Mouse (Mus musculus): Measurements from ENCODE around the gene Cacna1h.
A peak's percentile ranks its signal among the peaks of the same experiment; 100 is the strongest.

Cacna1h gene

DNA sequence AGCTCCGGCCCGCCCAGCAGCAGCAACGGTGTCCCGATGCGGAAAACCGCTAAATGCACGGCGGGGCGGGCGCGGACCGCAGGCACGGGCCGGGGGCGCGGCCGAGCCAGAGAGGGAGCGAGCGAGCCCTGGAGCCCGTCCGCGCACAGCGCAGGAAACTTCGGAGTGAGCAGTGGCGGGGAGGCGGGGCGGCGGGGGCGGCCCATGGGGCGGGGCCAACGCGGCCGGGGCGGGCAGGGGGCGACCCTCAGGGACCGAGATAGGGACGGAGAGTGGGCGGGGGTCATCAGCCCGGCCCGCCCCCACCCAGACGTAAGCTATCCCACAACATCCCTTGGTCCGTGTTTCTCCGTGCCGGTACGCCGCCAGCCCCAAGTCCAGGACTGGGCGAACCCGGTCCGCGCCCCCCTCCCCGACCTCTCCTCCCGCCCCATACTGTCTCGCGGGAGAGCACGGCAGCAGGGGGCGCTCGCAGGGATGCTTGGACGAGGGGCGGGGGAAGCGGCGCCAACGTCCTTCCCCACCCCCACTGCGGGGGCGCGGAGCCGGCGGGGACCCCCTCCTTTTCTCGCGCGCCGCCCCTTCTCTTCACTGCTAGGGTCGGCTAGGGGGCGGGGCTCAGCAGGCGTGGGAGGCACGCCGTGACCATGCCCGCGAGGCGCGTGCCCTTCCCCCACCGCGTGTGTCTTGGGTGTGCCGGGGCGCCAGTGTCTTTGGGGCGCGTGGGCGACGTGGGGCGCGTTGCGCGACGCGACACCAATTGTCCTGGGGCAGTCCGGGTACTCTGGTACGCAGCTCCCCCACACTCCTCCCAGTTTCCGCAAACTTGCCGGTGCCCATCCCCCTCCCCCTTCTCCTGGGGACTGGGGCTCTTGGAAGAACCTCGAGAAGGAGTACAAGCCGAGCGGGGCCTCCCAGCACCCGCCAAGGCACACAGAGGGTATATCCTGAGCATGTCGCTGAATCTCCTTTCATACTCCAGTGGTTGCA is at the start of gene Cacna1h:
Gene Cacna1h, minus strand, starts transcription at position 167 of the 990 bp plus-strand sequence.
- DNase-seq (ENCODE audit: extremely low spot score, low spot score), result peak; percentile 84

DNA sequence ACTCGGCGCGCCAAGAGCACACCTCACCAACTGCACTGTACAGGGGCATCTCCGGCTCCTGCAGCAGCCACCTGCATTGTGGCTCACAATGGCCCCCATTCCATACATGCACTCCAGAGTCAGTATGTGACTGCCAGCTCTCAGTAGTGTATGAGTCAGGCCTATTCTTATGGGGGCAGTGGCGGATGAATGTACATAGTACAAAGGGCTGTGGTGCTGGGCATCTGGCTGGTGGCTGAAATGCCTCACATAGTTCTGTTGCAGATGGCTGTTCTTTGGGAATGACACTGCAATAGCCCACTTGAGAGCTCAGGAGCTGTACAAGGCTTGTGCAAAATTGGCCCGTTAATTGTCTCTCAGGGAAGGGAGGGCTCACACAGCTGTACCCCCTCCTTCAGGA is 48.5 kb upstream of the Cacna1h start:
- DNase-seq (ENCODE audit: extremely low spot score, low spot score), result no peak

DNA sequence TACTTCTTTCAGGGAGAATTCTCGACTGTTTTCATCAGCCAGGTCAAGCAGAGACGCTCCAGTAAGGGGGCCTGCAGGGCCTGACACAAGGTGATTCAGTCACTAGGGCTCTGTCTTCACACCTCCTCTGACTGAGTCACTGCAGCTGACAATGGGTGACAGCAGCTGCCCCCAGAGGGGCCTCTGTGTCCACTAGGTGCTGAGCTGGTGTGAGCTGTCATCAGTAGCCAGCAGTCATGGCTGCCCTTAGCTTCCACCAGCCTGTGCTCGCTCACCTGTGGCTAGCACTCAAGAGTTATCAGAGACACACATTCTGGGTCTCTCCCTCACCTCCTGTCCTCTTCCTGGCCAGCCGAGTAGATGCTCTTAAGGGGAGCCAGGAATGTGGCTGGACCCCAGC is 47.2 kb upstream of the Cacna1h start:
- DNase-seq (ENCODE audit: extremely low spot score, low spot score), result no peak

DNA sequence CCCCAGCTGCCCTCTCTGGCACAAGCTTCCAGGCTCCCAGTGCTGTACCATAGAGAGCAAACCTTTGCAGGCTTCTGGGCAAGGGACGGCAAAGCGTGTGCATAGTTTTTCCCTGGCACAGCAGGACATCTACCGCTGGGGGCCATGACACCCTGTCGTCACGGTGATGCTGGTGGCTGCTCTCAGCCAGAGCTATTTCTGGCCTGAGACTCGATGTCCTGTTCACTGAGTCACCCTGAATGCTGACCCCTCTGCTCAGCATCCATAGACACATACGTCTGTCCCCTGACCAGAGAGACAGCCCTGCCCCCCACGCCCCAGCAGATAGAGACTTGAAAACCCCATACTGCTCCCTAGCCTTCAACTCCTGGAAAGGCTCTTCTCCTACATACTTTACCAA is 46.6 kb upstream of the Cacna1h start:
- no peak for DNase-seq (ENCODE audit: extremely low spot score, low spot score)

DNA sequence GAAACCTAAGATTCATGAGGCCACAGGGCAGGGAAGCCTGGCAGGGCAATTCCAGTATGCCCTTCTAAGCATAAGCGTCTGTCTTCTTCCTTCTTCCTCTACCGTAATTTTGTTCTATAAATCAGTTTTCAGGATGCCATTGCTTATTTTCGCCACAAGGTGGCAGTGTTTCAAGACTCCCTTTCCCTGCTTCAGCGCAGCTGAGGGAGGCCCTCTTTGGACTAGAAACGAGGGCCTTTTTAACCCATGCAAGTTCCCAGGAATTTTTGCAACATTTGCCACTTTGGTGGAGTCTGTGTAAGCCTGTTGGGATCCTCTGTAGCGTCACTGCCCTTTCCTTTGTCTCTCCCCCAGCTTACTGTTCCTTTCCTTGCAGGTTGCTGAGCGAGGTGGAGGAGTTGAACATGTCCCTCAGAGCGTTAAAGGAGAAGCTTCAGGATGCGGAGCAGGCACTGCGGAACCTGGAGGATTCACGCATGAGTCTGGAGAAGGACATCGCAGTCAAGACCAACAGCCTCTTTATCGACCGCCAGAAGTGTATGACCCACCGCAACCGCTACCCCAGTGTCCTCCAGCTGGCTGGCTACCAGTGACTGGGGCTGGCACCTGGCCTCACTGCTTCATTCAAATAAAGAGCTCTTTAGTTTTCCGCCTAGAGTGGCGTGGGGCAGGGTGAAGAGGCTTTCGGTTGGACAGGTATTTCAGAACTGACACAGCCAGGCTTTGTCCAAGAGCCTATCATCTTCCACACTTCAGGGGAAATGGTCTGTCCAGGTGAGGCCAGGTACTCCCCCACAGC is 42.6 kb upstream of the Cacna1h start:
- DNase-seq (ENCODE audit: extremely low spot score, low spot score), result peak; percentile 54

DNA sequence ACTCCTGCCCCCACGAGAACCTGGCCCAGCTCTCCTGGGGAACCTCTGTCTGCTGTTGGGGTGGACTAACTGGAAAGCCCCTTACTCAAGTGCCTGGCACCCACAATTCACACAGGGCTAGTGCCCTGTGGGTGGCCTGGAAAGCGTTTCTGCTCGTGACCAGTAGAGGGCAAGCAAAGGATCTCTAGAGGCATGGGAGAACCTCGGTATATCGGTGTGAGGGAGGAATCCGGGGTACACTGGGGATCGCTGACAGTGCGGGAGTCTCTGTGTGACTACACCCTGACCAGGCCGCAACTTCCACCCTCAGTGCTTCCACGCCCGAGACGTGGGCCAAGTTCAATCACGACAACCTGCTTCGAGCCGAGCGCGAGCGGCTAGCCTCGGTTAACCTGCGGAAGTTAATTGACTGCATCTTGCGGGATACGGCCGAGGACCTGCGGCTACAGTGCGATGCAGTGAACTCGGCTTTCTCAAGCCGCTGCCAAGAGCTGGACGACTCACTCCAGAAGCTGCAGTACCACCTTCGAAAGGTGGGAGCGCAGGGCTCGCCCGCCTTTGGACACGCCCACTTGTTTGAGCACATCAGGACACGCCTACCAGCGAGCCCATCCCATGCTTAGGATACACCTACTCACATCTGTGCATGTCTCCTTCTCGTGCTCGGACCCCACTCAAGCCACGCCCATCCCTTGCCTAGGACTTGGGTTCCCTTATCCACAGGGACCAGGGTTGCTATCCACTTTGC is 40.9 kb upstream of the Cacna1h start:
- peak; percentile 65 for DNase-seq (ENCODE audit: extremely low spot score, low spot score)

DNA sequence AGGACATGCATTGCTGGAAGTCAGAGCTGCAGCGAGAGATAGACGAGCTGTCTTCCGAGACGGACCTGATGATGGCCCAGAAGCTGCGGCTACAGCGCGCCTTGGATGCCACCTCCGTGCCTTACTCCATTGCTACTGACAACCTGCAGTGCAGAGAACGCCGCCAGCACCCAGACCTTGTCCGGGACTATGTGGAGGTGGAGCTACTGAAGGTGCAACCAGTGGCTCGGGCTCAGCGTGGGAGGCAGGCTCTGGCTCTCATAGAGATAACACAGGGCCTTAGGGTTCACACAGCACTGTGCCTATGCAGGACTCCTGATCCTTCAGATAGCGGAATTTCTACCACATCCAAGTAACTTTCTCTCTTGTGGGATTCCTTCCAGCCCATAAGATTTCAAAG is 38.5 kb upstream of the Cacna1h start:
- no peak for DNase-seq (ENCODE audit: extremely low spot score, low spot score)

DNA sequence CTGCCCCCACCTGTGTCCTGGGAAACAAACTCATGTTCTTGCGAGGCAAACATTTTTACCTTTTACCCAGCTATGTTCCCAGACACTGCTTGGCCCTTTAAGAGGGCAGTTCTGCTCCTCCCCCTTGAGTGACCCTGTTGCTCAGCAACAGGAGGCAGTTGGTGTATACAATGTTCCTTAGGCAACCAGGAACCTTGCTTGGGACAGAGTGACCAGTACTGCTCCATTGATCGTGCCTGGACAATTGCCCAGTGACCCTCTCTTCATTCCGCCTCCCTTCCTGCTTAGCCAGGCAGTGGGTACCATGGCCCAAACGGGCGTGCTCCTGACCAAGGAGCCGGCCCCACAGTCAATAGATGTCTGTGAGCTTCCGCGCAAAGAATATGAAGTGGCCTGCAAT is 37.8 kb upstream of the Cacna1h start:
- no peak for DNase-seq (ENCODE audit: extremely low spot score, low spot score)

DNA sequence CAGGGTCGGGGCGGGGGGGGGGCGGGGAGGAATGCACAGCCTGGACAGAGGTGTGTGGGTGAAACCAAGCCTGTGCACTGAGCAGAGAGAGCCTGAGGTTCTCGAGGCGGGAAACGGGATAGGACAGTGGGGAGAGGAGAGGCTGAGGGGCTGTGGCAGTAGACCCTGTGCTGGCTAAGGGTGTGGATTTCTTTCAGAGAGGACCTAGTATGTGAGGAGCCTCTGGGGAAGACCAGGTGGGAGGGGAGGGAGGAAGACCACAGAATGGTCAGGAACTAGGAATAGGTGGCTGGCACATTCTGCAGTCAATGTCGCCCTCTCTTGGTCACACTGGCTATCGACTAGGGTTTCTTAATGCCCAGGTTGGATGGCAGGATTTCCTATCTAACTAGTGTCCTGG is 36.2 kb upstream of the Cacna1h start:
- DNase-seq (ENCODE audit: extremely low spot score, low spot score), result peak; percentile 73

DNA sequence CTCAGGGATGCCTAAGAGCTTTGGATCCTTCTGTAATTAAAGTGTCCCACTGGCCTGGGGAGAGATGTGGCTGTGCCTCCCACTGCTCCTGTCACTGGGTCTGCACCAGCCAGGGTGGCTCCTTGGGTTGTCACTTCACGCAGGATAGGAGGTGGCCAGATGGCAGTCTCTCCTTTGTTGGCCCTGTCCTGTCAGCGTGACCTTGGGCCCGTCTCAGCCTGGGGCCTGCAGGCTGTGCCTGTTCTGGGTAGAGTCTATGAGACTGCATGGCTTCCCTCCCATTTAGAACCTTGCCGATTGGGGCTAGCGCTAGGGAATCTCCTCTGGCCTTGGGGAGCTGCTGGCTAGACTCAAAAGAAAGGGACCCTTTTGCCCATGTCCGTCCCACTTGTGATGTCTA is 34.7 kb upstream of the Cacna1h start:
- DNase-seq (ENCODE audit: extremely low spot score, low spot score), result no peak

DNA sequence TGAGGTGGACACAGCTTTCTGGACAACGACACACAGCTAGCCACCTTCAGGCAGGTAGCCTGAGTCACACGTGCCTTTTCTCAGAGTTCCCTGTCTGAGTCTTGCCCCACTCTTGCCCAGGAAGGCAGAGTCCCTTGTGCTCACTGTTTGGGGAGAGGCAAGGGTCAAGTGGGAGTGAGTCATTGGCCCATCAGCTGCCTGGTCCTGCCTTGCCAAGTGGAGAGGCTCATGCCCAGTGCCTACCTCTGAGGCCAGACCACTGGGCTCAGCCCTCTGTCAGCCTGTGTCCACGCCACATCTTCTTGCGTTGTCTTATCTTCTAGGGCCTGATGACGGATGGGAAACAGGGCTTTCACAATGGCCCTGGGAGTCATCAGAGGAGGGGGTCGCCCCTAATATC is 34.2 kb upstream of the Cacna1h start:
- DNase-seq (ENCODE audit: extremely low spot score, low spot score), result no peak

DNA sequence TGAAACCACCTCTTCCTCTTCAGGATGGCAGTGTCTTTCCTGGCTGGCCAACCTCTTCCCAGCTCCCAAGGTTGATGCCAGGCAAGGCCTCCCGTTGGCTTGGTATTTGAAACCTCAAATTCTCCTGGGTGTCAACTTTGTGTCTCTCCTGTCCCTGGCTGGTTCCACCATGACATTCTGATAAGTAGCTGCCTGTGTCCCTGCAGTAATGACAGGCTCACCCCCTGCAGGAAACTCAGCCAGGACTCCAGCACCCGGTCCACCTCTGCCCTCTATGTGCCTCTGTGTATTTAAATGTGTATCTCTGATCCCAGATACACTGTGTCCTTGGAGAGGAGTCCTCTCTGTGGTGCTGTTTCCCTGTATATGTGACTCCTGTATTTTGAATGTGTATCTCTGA is 32.7 kb upstream of the Cacna1h start:
- DNase-seq (ENCODE audit: extremely low spot score, low spot score), result no peak

DNA sequence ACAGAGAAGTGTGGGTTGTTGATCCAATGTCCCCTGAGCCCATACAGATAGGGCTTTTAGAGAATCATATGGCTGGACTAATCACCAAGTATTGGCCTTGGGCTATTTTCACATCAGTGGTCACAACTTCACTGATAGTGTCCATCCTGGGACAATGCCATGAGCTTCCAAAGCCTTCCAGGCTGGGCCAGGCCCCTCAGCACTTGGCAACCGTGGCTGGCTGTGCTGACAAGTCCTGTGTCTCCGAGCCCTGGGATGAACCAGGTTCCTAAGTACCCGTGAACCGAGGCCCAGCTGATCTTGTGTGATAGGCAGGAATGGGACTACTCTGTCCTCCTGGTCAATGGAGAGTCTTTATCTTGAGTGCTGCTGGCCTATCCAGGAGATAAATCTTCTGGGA is 30.5 kb upstream of the Cacna1h start:
- no peak for DNase-seq (ENCODE audit: extremely low spot score, low spot score)

DNA sequence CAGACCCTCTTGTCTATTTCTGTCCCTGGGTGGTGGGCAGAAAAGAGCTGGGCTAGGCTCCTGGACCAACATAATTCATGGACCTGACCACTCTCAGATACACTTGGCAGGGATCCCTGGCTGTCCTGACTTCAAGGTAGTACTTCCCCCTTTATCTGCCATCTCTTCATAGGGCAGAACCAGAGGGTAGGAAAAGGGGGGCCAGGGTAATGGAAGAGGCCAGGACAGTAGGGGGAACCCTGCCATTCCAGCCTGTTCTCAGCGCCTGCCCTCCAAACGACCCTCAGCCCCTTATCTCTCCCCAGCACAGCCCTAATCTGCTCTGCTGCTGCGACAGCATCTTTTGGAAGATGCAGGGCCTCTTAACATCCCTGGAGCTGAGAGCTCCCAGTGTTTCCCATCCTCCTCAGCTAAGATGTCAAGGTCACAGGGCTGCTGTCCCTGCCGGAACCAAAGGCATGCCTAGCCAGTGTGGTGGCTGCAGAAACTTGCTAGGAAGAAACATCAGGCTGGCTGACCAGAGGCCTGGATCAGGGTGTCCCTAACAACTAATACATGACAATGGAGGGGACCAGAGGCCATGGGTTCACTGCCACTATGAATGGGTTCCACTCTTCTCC is 29.9 kb upstream of the Cacna1h start:
- DNase-seq (ENCODE audit: extremely low spot score, low spot score), result no peak

DNA sequence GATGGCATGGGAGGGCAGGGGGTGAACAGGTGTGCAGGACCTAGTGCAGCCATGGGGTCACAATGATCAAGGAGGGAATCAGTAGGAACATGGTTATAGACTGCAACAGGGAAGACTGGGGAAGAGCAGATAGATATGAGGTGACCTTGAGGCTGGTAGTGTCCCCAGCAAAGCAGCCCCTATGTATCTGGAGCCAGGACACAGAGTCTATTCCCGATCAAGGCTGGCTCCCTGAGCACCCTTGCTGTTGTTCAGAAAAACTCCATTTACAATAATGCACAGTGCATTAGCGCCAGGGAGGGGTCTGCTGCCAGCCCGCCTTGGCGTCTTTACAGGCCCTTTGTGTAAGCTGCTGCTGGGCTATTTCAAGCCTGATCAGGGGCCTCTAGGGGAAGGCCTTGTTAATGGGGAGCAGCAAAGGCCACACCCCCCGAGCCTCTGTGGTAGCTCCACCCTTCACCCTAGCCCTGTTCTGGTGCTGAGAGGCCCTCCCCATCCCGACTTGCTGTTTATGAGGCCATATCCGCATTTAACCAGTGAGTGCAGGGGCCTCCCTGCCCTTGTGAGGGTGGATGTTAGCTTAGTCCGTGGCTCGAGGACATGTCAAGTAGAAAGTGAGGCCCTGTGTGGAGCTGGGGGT is 28.8 kb upstream of the Cacna1h start:
- no peak for DNase-seq (ENCODE audit: extremely low spot score, low spot score)

DNA sequence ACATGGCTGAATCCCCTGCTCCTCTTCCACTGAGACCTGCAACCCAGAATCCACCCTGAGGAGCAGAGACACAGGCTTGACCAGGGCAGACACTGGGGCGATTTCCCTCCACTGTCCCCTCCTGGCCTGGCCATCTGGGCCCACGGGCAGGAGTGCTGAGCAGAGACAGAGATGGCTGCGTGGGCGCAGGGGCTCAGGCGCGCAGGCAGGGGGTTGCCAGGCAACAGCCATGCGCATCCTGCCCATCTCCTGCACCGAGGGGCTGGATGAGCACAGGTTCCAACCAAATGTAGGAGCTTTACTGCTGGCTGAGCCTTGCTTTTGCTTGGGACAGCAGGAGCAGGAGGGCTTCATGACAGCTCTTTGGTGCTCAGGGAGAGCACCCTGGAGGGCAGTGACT is 23.0 kb upstream of the Cacna1h start:
- DNase-seq (ENCODE audit: extremely low spot score, low spot score), result no peak

DNA sequence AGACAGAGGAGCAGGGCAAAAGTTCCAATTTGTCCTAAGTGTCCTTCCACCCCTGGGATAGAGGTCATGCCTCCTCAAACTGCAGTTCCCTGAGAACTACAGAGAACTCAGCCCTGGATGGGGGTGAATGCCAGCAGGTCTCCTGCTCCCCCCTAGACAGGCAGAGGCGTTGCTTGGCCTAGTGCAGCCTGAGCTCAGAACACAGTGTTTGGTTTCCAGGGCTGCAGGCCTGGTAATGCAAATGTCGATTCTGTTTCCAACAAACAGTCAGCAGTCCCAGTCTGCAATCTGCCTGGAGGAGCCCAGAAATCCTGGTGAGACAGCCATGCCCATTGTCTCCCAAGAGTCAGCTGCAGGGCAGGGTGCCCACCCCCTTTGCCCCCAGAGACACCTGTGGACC is 20.7 kb upstream of the Cacna1h start, which contains the start of gene Tekt4:
Gene Tekt4, plus strand, starts transcription at position 344 of the 400 bp plus-strand sequence.
- DNase-seq (ENCODE audit: extremely low spot score, low spot score), result no peak

DNA sequence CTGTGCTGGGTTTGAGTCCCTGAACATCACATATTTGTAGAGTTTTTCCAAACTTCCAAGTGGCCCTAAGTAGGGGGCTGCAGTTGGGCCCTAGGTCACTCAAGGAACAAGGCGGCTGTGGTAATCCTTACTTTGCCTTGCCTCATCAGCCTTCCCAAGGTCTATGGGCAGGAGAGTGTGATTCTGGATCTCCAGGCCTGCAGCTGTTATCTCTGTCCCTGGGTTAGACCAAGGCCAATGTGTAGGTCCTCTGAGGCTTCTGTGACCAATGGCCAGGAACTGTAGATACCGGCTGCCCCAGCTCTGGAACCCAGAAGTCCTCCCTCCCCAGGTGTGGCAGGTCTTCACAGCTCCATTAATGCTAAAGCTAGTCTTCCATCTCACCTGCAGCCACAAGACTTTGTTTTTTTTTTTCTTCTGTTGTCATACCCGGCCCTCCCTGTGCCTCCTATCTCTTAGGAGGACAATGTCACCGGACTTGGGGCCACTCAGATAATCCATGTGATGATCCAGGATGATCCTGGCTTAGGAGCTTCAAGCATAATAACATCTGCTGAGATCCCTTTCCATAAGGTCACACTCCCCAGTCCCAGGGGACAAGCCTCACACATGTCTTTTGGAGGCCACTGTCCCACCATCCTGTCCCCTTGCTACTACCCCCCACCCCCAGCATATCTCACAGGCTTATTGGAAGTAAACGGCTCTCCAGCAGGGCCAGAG is 18.8 kb upstream of the Cacna1h start:
- DNase-seq (ENCODE audit: extremely low spot score, low spot score), result no peak

DNA sequence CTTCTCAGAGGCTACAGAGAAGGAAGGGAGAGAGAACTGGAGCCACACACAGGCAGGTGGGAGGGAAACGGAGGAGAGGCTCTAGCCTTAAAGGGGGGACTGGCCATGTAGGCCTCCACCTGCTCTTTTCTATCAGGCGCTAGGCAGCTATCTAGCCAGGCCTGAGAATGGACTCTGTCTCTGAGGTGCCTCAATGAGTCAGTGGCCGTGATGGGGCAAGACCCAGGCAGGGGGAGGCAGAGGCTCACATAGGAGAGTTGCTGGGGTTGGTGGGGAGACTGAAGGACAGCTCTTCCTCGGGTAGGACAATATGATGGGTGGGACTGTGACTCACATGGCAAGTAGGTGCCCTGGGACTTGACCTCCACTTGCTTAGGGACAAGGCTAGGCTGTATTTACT is 16.7 kb upstream of the Cacna1h start:
- no peak for DNase-seq (ENCODE audit: extremely low spot score, low spot score)

DNA sequence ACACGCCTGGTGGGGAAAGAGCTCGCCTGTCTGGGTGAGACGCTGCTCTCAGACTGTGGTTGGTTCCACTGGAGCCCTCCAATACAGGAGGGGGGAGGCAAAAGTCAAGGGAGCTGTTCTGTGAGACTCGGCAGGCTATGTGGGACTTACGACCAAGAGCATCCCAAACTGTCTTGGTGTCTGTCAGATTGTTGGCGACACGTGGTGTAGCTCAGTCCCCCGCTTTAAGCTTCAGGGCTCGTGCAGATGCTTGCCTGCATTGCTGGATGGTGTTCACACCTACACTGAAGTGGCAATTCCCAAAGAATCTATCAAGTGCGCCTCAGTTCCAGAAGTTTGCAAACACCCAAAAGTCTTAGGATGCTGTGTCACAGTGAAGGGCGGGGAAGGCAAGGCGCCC is 14.3 kb upstream of the Cacna1h start:
- DNase-seq (ENCODE audit: extremely low spot score, low spot score), result no peak

Data from neural tube, embryonic 10.5 days (tissue).